Mouse (Mus musculus) cortical plate, adult 2 months (tissue): ENCODE data around the gene Fscn3.
A peak's percentile ranks its signal among the peaks of the same experiment; 100 is the strongest.

Experiments used
- CTCF ChIP-seq: fragments of 200-500 bp; IDR thresholded peaks from 2 replicates; pipeline ENCODE4 v1.5.1; 2011; ENCODE audit warnings: mild to moderate bottlenecking, control low read depth, low read length; ENCODE audit not compliant: insufficient read depth; ENCODE audit errors: extremely low read depth
- POLR2A ChIP-seq: fragments of 200-500 bp; IDR thresholded peaks from 2 replicates; pipeline ENCODE4 v1.6.1; 2011; ENCODE audit warnings: mild to moderate bottlenecking, low read length, control low read depth; ENCODE audit not compliant: insufficient read depth; ENCODE audit errors: extremely low read depth

DNA sequence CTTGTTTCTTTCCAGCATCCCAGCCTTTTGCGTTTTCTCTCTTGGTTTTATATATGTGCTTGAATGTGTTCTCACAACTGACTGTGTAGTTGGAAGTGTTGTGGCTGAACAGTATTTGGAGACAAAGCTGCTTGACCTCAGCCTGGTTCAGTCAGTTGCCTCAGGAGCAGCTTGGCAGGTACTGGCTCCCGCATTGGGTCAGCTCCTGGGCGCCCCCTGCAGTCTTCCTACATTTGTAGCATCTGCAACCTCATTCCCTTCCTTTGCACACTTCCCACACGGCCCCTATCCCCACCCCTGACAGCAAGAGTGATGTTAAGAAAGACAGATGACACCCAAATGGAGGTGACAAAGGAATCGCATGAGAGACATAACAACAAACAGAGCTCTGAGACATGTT lies 32.9 kb downstream of the Fscn3 start:
- TF ChIP-seq POLR2A (no peak), CTCF (peak; percentile 44)
